Mouse (Mus musculus): ENCODE data around the gene Grin2a. TPM values are rescaled to one million over a fixed set of nuclear protein-coding genes. Genes with fewer than 3 reads are reported as not detected.

Gene Grin2a
- total RNA-seq, 2 experiments from 2014 or later = 190 to 216 TPM

DNA sequence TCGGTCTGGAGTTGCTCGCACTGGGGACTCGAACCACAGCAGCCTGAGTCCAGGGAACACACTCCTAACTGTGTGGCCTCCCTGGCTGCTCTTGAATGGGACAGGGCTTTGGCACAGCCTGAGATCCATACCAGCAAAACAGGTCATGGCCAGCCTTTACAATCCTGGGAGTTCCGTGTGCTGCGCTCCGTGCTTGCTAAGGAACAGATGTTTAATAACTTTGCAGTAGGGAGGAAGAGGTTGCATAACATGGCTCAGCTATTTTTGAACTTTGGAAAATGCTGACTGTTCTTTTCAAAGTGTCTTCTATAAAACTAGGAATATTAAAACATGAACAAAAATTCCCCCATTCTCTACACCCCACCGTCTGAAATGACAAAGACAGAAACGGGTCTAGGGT lies 238.5 kb downstream of the Grin2a start:
- no peak for DNase-seq (ENCODE audit: low spot score in 2 of 2)

DNA sequence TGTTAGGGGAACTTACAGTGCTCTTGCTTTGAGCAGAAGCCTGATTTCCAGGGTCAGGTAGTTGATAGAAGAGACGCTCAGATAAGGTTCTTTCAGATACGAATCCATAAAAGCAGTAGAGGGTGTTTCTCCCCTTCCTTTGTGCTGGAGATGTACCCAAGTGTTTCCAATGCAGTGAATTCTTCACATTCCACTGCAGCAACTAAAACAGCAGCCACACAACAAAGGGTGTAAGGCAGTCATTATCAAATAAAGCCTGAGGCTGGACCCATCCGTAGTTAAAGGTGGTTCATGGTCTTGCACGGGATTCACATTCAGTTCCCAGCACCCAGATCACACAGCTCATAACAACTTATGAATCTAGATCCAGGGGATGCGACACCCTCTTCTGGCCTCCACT lies 241.3 kb downstream of the Grin2a start:
- no peak for DNase-seq (ENCODE audit: low spot score in 2 of 2)

DNA sequence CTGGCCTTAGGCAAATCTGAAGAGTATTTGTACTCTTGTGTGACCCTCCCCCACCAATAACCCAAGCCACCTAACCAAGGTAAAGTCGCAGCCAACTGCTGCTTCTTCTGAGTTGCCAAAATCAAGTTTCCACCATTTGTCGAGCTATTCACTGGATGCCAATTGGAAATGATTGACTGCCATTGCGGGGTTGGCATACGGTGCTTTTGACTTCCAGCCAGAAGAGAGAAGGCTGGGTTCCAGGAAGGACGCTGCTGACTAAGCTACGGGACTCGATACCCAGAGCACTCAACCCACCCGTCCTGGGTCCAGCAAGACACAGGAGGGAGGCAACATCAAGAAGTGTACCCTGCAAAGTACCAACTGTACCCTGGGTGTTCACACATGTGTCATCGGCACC lies 242.3 kb downstream of the Grin2a start:
- DNase-seq (ENCODE audit: low spot score in 2 of 2) = peak; percentile 60 to 63

- no peak for DNase-seq (ENCODE audit: low spot score in 2 of 2)
These were observed 242.8 kb downstream of the Grin2a start for GRCm38 (mm10) chr16:9752600-9752999.

DNA sequence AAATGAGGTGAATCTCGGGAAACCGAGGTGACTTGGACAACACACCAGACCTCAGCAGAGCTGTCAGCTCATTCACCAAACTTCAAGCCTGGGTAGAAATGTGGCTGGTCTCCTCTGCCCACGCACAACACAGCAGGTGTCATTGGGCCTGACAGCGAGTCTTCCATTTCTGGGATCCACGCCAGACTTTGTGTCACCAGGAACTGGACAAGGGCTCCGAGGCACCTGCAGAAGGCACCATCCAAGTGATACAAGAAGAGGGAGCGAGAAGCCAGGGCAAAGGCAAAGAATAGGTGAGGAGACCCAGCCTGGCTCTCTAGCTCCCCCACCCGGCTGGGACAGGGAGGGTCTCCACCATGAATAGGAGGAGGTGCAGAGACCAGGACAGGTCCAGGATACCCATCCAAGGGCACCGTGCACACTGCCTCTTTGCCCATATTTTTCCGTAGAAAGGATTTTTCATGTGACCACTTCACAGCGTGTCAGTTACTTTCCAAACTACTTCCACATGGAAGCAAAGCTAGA lies 244.3 kb downstream of the Grin2a start:
- peak in 1 of 2 experiments; percentile 31 for DNase-seq (ENCODE audit: low spot score in 2 of 2)

GRCm38 (mm10) chr16:9749661-9750060 lies 245.7 kb downstream of the Grin2a start:
- no peak for DNase-seq (ENCODE audit: low spot score in 2 of 2)

GRCm38 (mm10) chr16:9742443-9742842 lies 252.9 kb downstream of the Grin2a start:
- DNase-seq (ENCODE audit: low spot score in 2 of 2) = peak in 1 of 2 experiments; percentile 40

- no peak for DNase-seq (ENCODE audit: low spot score in 2 of 2)
These were observed 256.7 kb downstream of the Grin2a start for GRCm38 (mm10) chr16:9738679-9739078.

DNA sequence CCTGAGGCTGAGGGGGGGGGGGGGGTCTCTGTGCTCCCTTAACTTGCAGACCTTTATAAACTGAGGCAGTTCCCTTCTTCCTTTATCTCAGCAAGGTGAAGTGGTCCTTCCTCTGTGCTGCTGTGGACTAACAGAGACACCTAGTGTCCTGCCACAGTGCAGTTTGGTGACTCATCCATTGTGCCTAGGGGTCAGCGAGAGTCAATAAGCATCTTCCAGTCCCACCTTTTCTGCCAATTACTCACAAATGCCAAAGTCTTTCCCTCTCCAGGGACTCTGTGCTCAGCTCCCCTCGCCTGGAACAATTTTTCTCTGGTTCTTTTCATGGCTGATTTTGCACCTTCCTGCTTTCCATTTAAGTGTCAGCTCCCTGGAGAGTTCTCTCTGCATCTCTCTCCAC lies 258.2 kb downstream of the Grin2a start:
- no peak for DNase-seq (ENCODE audit: low spot score in 2 of 2)

GRCm38 (mm10) chr16:9735365-9736080 lies 259.8 kb downstream of the Grin2a start:
- DNase-seq (ENCODE audit: low spot score in 2 of 2) = no peak

DNA sequence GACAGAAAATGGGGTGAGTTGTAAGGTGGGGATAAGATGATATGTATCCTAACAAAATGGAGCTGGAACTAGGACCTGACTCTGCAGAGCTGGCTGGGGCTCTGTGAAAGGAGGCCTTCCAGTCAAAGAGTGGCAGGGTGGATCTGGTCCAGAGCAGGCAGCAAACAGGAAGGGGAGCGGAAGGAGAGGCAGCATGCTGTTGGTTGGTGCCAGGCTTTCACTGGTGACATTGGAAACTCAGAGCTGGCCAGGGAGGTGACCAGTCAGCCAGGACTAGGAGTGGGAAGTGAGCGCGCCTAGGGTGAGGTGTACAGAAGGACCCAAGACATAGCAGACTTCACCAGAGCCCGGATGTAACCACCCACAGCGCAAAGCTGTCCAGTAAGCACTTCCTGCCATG lies 267.8 kb downstream of the Grin2a start:
- DNase-seq (ENCODE audit: low spot score in 2 of 2) = no peak

DNA sequence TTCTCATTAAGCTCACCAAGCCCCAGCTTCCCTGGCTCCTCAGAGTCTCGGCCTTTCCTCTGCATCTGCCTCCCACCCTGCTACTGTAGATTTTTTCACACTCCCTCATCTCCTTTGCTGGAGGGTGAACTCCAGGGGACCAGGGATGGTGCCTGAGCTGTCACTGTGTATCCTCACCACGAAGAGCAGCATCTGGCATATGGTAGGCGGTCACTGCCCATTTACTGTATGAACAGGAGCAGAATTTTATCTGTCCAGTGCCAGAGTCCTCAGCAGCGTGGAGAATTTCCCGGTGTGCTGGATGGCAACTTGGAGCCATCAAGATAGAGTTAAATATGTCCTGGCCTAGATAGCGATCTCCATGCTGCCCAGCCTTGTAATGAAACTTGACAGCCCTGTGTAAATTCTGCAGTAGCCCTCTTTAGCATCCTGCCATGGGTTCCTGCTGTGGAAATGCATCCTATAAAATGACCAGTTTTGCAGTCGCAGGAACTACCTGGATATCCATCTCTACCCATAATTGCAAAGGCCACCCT lies 269.7 kb downstream of the Grin2a start:
- no peak for DNase-seq (ENCODE audit: low spot score in 2 of 2)

GRCm38 (mm10) chr16:9711398-9711797 lies 284.0 kb downstream of the Grin2a start:
- DNase-seq (ENCODE audit: low spot score in 2 of 2) = no peak

DNA sequence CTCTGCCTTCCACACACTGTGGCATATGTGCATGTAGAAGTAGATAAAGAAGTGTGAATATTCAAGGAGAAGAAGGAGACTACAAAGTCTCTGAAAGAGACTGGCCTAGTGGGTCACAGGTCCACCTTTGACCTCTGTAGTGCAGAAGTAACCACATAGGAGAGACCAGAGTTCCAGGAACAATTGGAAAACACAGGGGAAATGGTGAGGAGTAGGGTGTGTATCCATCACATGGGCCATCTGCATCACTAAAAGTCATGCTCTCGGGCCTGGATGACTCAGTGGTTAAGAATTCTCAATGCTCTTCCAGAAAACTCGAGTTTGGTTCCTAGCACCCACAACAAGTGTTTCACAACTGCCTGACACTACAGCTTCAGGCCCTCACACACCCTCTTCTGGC lies 285.4 kb downstream of the Grin2a start:
- no peak for DNase-seq (ENCODE audit: low spot score in 2 of 2)

- DNase-seq (ENCODE audit: low spot score in 2 of 2) = no peak
These were observed 298.2 kb downstream of the Grin2a start for GRCm38 (mm10) chr16:9697141-9697540.

- no peak for DNase-seq (ENCODE audit: low spot score in 2 of 2)
These were observed 301.3 kb downstream of the Grin2a start for GRCm38 (mm10) chr16:9694081-9694480.

- DNase-seq (ENCODE audit: low spot score in 2 of 2) = no peak
These were observed 306.7 kb downstream of the Grin2a start for GRCm38 (mm10) chr16:9688523-9689140.

- no peak for DNase-seq (ENCODE audit: low spot score in 2 of 2)
These were observed 314.8 kb downstream of the Grin2a start for GRCm38 (mm10) chr16:9680572-9680971.

DNA sequence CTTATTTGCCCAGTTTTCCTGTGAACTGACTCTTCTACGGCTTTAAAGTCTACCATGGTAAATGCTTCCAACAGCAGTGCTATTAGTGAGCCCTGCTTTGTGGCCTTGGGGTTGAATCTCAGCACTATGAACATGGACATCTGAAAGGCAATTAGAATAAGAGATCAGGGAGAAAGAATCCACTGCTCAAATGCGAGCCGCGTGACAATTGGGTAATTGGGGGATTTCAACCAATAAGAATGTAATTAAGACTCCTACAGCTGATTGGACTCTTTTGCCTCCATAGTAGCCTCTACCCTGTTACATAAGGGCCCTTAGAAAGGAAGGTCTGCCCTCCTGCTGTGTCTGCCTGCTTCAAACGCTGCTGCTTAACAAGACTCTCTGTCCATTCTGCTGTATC lies 315.4 kb downstream of the Grin2a start:
- DNase-seq (ENCODE audit: low spot score in 2 of 2) = no peak

GRCm38 (mm10) chr16:9678750-9679149 lies 316.6 kb downstream of the Grin2a start:
- no peak for DNase-seq (ENCODE audit: low spot score in 2 of 2)

DNA sequence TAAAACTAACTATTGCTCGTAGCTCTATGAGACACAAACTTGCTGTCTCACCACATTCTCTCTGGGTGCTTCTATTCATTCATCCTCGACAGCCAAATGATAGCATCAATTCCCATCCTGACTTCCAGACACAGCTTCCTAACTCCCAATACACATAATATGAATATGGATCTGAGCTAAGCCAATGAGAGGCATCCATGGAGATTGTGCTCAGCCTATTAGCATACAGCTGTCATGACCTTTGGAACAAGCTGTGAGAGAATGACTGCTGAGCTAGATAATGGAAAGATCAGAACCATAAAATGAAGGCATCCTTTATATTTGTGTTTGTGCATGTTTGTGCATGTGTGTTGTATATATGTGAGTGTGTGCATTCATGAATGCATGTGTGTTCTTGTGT lies 323.0 kb downstream of the Grin2a start:
- no peak for DNase-seq (ENCODE audit: low spot score in 2 of 2)

DNA sequence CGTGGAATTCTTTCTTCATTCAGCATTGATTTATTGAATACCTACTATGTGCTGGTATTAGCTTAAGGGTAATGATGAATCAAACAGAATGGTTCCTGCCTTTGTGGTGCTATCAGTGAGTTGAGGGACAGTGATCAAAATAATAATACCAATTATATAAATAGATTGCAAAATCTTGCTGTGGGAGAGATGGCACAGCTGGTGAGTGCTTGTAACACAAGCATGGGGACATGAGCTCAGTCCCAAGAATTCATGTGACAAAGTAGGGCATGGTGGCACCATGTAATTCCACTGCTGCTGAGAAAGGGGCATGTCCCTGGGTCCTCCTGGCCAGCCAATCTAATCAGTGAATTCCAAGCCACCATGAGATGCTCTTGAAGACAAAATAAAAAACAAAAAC lies 324.1 kb downstream of the Grin2a start:
- DNase-seq (ENCODE audit: low spot score in 2 of 2) = no peak
